Mouse (Mus musculus): ENCODE measurements at regions not wholly inside any gene's neighbourhood (a gene's known extent, or its start where the extent isn't known, plus 50 kb on each side); places are given as distances from the start of the nearest gene placed in this dataset.

DNA sequence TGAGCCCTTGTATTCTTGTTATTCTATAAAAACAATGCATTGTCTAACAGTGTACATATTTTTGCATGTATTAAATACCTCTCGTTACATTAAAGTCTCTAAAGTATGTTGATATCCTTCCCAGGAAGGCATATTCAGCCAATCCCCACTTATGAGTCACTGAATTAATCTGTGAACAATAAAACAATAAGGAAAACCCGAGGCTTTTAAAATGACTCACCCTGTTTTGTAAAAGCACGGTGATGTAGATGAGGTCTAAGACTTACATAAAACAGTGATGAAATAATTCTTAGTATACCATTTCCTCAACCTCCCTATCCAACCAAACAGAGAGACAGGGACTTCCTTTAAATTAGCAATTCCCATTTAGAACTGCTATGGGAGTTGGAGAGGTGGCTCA lies 95.8 kb downstream of the Asb7 start:
- no peak for DNase-seq (ENCODE audit: low read depth, low spot score)

GRCm38 (mm10) chr7:66591594-66592290 lies 97.7 kb downstream of the Asb7 start:
- no peak for DNase-seq (ENCODE audit: low read depth, low spot score)

DNA sequence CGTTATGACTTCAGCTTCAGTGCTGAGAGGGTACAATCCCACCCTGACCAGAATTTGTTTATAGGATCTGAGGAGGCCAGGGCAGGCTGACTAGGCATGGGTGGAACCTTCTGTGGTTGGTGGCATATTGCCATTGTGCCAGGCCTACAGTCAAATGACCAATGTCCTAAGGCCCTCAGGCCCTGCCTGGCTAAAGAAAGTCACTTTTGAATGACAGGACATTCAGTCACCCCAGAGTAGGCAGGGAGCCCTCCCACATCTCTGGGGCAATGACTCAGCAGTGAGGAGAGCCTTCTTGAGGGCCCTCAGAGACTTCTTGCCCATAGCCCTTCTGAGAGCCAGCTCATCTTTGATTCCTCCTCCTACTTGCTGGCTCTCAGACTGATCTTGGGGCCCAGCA lies 102.9 kb downstream of the Asb7 start:
- no peak for DNase-seq (ENCODE audit: low read depth, low spot score)

GRCm38 (mm10) chr7:66580687-66581151 lies 108.7 kb downstream of the Asb7 start:
- no peak for DNase-seq (ENCODE audit: low read depth, low spot score)

DNA sequence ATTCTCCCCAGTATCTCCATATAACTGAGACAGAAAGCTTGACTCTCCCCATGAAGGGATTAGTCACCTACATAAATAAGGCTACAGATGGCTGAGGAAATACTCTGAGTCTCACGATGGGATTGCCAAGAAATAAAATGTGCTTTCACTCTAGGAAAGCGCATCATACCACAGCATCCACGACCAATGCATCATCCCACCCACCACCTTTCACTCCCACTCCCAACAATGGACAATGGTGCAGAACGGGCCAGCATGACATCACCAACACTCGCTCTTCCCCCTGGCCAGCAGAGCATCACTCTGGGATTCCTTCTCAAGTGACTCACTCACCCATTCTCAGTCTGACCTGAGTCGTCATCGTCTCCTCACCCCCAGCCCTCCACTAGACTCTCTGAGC lies 113.1 kb downstream of the Asb7 start:
- no peak for DNase-seq (ENCODE audit: low read depth, low spot score)

GRCm38 (mm10) chr7:66571451-66571850 lies 117.9 kb downstream of the Asb7 start:
- DNase-seq (ENCODE audit: low read depth, low spot score) = peak; percentile 2

DNA sequence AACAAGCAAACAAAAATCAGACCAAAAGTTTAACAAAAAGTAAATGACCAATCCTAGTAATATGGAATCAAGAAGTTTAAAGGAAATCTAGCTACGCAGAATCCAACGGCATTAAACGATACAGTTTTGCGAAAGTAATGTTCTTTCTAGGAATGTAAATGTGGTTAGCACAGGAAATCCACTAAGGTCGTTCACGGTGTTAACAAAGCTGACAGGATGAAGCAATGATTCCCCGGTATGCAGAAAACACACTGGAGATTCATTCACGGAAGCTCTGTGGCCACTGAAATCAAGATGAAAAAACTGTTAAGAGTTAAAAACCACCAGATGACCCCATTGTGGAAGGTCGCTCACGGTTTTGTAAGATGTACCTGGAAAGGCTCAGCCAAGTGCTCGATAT lies 120.4 kb upstream of the Aldh1a3 start:
- DNase-seq (ENCODE audit: low read depth, low spot score) = no peak

DNA sequence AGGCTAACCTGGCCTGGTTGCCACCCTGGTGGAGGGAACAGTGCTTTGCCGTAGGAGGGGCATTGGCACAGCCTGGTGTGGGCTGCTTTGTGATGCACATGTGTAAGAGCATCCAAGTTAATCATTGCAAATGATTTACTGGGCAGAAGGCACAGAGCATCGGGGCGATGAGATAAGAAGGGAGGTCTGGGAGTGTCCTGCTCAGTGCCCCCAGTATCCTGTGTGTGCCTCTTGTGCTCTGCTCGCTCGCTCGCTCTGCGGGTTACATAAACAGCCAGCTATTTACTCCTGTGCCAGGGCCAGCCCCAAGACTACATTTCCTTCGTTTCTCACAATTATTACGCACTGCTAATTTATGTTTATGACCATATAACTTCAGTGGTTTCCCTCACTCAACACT lies 117.9 kb upstream of the Aldh1a3 start:
- DNase-seq (ENCODE audit: low read depth, low spot score) = no peak

DNA sequence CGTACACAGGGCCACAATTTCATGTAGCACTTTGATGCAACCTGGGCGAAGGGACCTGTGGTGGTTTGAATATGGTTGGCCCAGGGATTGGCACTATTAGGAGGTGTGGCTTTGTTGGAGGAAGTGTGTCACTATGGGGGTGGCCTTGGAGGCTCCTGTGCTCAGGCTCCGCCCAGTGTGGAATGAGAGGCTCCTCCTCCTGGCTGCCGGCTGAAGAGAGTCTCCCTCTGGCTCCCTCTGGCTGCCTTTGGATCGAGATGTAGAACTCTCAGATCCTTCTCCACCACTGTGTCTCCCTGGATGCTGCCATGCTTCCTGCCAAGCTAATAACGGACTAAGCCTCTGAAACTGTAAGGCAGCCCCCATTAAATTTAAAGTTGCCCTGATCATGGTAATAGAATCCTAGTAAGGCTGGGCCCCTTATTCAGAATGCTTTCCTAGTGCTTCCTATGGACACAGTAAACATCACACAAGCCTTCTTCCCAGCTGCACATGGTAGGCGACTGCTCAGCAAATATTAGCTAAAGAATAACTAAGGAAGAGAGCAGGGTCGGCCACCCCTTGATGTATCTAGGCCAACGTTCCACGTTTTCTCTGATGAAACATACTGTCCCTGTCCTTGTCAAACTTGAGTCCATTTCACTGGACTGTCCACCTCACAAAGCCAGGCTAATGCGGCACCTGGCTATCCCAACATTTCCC lies 117.2 kb upstream of the Aldh1a3 start:
- no peak for DNase-seq (ENCODE audit: low read depth, low spot score)

- no peak for DNase-seq (ENCODE audit: low read depth, low spot score)
These were observed 105.3 kb upstream of the Aldh1a3 start for GRCm38 (mm10) chr7:66532596-66532995.

DNA sequence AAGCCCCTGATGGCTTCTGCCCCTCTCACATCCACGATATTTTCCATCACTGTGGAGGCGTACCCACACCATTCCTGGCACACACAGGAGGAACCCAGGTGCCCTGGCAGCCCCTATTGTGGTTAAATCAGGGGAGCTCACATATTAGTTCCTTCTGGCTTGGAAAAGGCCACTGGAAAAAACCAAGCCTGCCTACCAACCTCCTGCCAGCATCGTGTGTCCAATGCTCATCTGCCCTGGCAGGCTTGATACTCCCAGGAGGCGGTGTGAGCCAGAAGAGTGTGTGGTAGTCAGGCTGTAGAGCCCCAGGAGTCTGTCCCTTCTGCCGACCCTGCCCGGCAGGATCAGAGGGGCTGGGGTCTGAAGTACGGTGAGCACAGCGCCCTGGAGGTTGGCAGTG lies 104.7 kb upstream of the Aldh1a3 start:
- no peak for DNase-seq (ENCODE audit: low read depth, low spot score)

DNA sequence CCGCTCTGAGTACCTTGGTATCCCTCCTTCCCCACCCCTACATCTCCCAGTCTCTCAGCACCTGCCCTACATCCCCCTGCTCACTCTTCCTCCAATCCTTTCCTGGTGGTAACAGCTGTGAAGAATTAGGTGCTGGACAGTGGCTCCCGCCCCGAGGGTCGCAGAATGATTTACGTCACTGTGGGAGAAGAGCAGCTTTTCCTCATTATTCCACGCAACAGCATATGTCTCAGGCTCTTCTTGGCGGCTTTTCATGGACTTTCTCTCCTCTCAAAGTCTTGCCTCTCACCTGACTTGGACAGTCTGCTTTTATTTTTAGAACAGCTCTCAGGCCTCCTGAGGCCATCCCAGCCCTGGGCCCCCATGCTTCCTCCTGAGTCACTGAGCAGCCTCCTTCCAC lies 103.8 kb upstream of the Aldh1a3 start:
- DNase-seq (ENCODE audit: low read depth, low spot score) = no peak

GRCm38 (mm10) chr7:66528881-66529280 lies 101.6 kb upstream of the Aldh1a3 start:
- peak; percentile 77 for DNase-seq (ENCODE audit: low read depth, low spot score)

DNA sequence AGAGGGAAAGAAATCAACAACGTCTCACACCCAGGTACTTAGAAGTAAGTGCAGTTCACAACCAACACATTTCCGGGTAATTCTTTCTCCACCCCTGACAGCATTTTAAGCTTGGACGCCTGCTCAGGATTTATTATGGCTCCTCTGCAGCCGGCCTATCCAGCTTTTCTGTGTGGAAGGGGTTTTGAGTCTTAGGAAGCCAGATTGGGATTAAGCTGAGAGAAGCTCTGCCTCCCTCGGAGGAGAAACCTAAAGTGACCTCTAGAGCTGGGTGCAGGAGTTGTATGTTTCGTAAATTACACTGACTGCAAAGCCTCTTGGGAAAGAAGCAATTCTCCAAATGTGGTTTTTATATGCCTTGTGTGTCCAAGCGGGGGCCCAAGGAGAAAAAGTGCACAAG lies 96.6 kb upstream of the Aldh1a3 start:
- DNase-seq (ENCODE audit: low read depth, low spot score) = no peak

- DNase-seq (ENCODE audit: low read depth, low spot score) = no peak
These were observed 94.2 kb upstream of the Aldh1a3 start for GRCm38 (mm10) chr7:66521522-66521921.

GRCm38 (mm10) chr7:66516143-66516542 lies 88.8 kb upstream of the Aldh1a3 start:
- peak; percentile 32 for DNase-seq (ENCODE audit: low read depth, low spot score)

DNA sequence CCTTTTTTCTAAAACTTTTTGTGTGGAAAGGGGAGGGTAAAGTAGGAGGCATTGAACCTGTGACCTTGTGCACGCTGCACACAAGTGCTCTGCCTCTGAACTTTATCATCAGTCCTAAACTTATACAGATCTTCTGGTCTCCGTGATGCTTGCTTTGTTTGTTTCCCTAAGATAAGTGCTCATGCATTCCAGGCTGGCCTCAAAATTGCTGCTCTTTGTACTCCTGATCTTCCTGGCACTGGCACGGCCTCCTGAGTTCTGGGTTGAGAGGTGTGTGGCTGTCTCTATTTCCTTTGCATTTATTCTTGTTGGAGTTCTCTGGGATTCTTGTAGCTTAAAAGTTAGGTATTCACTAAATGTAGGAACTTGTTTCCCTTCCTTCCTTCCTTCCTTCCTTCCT lies 86.1 kb upstream of the Aldh1a3 start:
- no peak for DNase-seq (ENCODE audit: low read depth, low spot score)

GRCm38 (mm10) chr7:66505734-66506133 lies 78.4 kb upstream of the Aldh1a3 start:
- DNase-seq (ENCODE audit: low read depth, low spot score) = no peak

GRCm38 (mm10) chr7:66504519-66504918 lies 77.2 kb upstream of the Aldh1a3 start:
- DNase-seq (ENCODE audit: low read depth, low spot score) = no peak

DNA sequence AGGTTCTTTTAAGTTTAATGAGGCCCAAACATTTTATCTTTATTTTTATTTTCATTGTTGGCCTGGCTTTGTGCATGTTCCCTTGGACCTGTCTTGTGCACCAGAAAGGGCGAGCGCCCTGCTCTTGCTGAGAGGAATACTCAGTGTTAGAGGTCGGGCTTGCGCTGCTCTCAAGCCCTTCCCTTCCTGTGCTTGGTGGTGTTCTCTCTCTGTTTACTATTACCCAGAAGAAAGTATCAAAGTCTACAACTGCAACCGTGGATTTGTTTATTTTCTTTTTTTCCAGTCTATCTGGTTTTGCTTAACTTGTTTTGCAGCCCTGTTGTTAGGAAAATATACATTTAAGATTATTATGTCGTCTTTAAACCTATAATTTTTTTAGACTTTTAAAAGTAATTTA lies 74.1 kb upstream of the Aldh1a3 start:
- DNase-seq (ENCODE audit: low read depth, low spot score) = no peak

GRCm38 (mm10) chr7:66497480-66497879 lies 70.2 kb upstream of the Aldh1a3 start:
- no peak for DNase-seq (ENCODE audit: low read depth, low spot score)

DNA sequence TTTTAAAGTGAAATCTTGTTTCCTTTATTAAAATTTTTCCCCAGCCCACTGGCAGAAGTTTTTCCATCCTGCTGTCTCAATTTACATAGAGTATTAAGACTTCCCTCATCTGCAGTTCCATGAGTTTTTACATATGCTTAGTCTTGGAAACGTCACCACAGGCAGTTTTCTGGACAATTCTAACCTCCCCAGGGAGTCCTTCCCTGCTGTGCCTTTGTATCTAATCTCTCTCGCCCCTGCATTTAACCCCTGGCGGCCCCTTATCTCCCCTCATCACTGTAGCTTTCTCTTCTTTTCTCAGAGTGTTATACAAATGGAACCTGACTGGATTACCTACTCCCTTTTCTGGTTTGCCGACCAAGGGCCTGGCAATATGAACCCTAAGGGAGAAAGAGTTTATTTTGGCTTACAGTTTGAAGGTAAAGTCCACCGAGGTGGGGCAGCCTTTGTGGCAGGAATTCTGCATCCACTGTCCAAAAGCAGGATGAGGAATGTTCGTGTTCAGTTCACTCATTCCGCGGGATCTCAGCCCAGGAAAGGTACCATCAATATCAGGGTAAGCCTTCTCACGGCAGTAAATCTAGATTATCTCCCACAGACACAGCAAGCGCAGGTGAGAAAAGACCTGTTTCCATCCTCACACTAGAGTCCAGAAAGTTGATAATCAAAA lies 66.0 kb upstream of the Aldh1a3 start:
- DNase-seq (ENCODE audit: low read depth, low spot score) = no peak

DNA sequence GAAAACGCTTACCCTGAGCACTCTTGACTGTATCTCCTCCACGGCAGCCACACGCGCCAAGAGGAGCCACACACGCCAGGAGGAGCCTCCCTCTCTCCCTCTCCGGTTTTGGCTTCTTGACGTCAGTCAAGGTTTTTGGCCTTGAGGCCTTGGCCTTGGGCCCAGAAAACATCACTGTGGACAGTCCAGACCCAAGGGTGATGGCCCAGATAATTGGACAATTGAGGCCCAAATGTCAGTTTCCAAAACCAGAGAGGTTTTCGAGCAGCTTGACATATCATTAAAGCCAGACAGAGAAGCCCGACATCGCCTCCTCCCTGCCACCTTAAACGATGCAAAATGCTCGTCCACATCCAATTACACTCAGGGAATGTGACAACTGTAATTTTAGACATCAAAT lies 65.4 kb upstream of the Aldh1a3 start:
- DNase-seq (ENCODE audit: low read depth, low spot score) = peak; percentile 21

Measured in skeletal muscle tissue, adult 2 months (tissue).